Mouse (Mus musculus): ENCODE measurements at regions not wholly inside any gene's neighbourhood (a gene's known extent, or its start where the extent isn't known, plus 50 kb on each side); places are given as distances from the start of the nearest gene placed in this dataset.

DNA sequence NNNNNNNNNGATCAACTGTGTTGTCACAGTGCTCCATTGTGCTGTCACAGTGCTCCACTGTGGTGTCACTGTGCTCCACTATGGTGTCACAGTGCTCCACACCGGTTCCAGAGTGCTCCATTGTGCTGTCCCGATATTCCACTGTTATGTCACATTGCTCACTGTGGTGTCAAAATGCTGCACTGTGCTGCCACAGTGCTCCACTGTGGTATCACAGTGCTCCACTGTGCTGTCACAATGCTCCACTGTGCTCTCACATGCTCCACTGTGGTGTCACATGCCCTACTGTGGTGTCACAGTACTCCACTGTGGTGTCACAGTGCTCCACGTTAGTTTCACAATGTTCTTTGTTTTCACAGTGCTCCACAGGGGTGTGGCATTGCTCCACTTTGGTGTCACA, 359.3 kb upstream of the Olfr161 start:
- Histone ChIP-seq H3K9ac (ENCODE audit: low read length) (no peak overlapping the region), H3K4me2 (ENCODE audit: low read depth, low read length, severe bottlenecking) (no peak overlapping the region), H3K4me1 (replicated peaks; ENCODE audit: control insufficient read depth, insufficient read depth, low read length) (no peaks in the 10 kb centered on the region), H3K27me3 (ENCODE audit: control insufficient read depth, insufficient read depth, low read length) (no peaks in the 10 kb centered on the region), H3K27ac (ENCODE audit: low read depth, low read length) (no peak overlapping the region), H3K9me3 (ENCODE audit: control insufficient read depth, low read length) (peaks cover 50% of the 10 kb centered on the region), H3K36me3 (ENCODE audit: control insufficient read depth, insufficient read depth, low read length) (no peaks in the 10 kb centered on the region; the same call in 1 of the 2 replicates), H3K4me3 (ENCODE audit: low read depth, low read length) (no peak overlapping the region)
- WGBS: 70% methylated on average over 3 of the region's 3 CpGs
- ATAC-seq (replicated peaks; ENCODE audit: low FRiP score) (peak; percentile 64), DNase-seq (ENCODE audit: low spot score) (peak; percentile 55)

DNA sequence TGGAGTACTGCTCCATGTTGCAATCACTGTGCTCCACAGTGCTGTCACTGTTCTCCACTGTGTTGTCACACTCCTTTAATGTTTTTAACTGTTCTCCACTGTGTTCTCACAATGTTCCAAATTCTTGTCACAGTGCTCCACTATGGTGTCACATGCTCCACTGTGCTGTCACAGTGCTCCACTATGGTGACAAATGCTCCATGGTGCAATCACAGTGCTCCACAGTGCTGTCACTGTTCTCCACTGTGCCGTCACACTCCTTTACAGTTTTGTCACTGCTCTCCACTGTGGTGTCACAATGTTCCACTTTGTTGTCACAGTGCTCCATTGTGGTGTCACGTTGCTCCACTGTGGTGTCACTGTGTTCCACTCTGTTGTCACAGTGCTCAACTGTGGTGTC, 358.2 kb upstream of the Olfr161 start:
- DNase-seq (ENCODE audit: low spot score): peak; percentile 49
- no peak overlapping the region for H3K27ac ChIP-seq (ENCODE audit: low read depth, low read length)
- H3K27me3 ChIP-seq (ENCODE audit: control insufficient read depth, insufficient read depth, low read length): no peaks in the 10 kb centered on the region
- H3K9me3 ChIP-seq (ENCODE audit: control insufficient read depth, low read length): peaks cover 56% of the 10 kb centered on the region
- WGBS: 56% methylated on average over 2 of the region's 2 CpGs
- ATAC-seq (replicated peaks; ENCODE audit: low FRiP score): no peak
- no peak overlapping the region for H3K9ac ChIP-seq (ENCODE audit: low read length)
- no peak overlapping the region for H3K4me3 ChIP-seq (ENCODE audit: low read depth, low read length)
- no peak overlapping the region for H3K4me2 ChIP-seq (ENCODE audit: low read depth, low read length, severe bottlenecking)
- H3K4me1 ChIP-seq (replicated peaks; ENCODE audit: control insufficient read depth, insufficient read depth, low read length): no peaks in the 10 kb centered on the region
- H3K36me3 ChIP-seq (ENCODE audit: control insufficient read depth, insufficient read depth, low read length): no peaks in the 10 kb centered on the region; the same call in 1 of the 2 replicates

GRCm38 (mm10) chr16:3234063-3234462, 356.8 kb upstream of the Olfr161 start:
- H3K27me3 ChIP-seq (ENCODE audit: control insufficient read depth, insufficient read depth, low read length): no peaks in the 10 kb centered on the region
- no peaks in the 10 kb centered on the region; the same call in 1 of the 2 replicates for H3K36me3 ChIP-seq (ENCODE audit: control insufficient read depth, insufficient read depth, low read length)
- no peak overlapping the region for H3K27ac ChIP-seq (ENCODE audit: low read depth, low read length)
- H3K9me3 ChIP-seq (ENCODE audit: control insufficient read depth, low read length): peaks cover 67% of the 10 kb centered on the region
- H3K4me3 ChIP-seq (ENCODE audit: low read depth, low read length): no peak overlapping the region
- no peaks in the 10 kb centered on the region for H3K4me1 ChIP-seq (replicated peaks; ENCODE audit: control insufficient read depth, insufficient read depth, low read length)
- ATAC-seq (replicated peaks; ENCODE audit: low FRiP score) (peak; percentile 44), DNase-seq (ENCODE audit: low spot score) (no peak)
- H3K9ac ChIP-seq (ENCODE audit: low read length): no peak overlapping the region
- no peak overlapping the region for H3K4me2 ChIP-seq (ENCODE audit: low read depth, low read length, severe bottlenecking)
- WGBS: 52% methylated on average over 2 of the region's 2 CpGs

- Histone ChIP-seq H3K4me2 (ENCODE audit: low read depth, low read length, severe bottlenecking) (no peak overlapping the region), H3K9ac (ENCODE audit: low read length) (no peak overlapping the region), H3K27ac (ENCODE audit: low read depth, low read length) (no peak overlapping the region), H3K36me3 (ENCODE audit: control insufficient read depth, insufficient read depth, low read length) (no peaks in the 10 kb centered on the region), H3K4me1 (replicated peaks; ENCODE audit: control insufficient read depth, insufficient read depth, low read length) (no peaks in the 10 kb centered on the region), H3K4me3 (ENCODE audit: low read depth, low read length) (no peak overlapping the region), H3K9me3 (ENCODE audit: control insufficient read depth, low read length) (peaks cover 54% of the 10 kb centered on the region), H3K27me3 (ENCODE audit: control insufficient read depth, insufficient read depth, low read length) (no peaks in the 10 kb centered on the region)
- ATAC-seq (replicated peaks; ENCODE audit: low FRiP score): peak; percentile 25; the same call in 1 of the 2 replicates
- 68% methylated on average over 5 of the region's 5 CpGs for WGBS
- DNase-seq (ENCODE audit: low spot score): peak; percentile 53
Observed at GRCm38 (mm10) chr16:3240982-3241719, 349.7 kb upstream of the Olfr161 start.

DNA sequence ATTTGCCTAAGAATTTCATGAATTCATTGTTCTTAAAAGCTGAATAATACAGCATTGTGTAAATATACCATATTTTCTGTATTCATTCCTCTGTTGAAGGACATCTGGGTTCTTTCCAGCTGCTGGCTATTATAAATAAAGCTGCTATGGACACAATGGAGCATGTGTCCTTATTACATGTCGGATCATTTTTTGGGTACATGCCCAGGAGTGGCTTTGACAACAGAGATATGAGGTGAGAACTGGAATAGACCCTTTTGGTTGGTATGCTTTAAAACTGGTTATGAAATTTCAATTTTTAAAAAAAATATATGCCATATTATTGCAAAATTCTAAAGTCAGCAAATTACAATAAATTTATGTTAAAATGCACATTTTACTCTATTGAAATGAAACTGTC, 348.9 kb upstream of the Olfr161 start:
- no peak overlapping the region for H3K27ac ChIP-seq (ENCODE audit: low read depth, low read length)
- DNase-seq (ENCODE audit: low spot score) (no peak), ATAC-seq (replicated peaks; ENCODE audit: low FRiP score) (no peak)
- peaks cover 50% of the 10 kb centered on the region for H3K9me3 ChIP-seq (ENCODE audit: control insufficient read depth, low read length)
- WGBS: 63% methylated on average over 1 of the region's 1 CpGs
- no peak overlapping the region for H3K4me3 ChIP-seq (ENCODE audit: low read depth, low read length)
- H3K36me3 ChIP-seq (ENCODE audit: control insufficient read depth, insufficient read depth, low read length): no peaks in the 10 kb centered on the region
- H3K27me3 ChIP-seq (ENCODE audit: control insufficient read depth, insufficient read depth, low read length): no peaks in the 10 kb centered on the region
- H3K4me2 ChIP-seq (ENCODE audit: low read depth, low read length, severe bottlenecking): no peak overlapping the region
- H3K4me1 ChIP-seq (replicated peaks; ENCODE audit: control insufficient read depth, insufficient read depth, low read length): no peaks in the 10 kb centered on the region
- no peak overlapping the region for H3K9ac ChIP-seq (ENCODE audit: low read length)

GRCm38 (mm10) chr16:3246422-3246821, 344.4 kb upstream of the Olfr161 start:
- Histone ChIP-seq H3K4me2 (ENCODE audit: low read depth, low read length, severe bottlenecking) (no peak overlapping the region), H3K27me3 (ENCODE audit: control insufficient read depth, insufficient read depth, low read length) (no peaks in the 10 kb centered on the region), H3K36me3 (ENCODE audit: control insufficient read depth, insufficient read depth, low read length) (no peaks in the 10 kb centered on the region), H3K4me1 (replicated peaks; ENCODE audit: control insufficient read depth, insufficient read depth, low read length) (no peaks in the 10 kb centered on the region), H3K4me3 (ENCODE audit: low read depth, low read length) (no peak overlapping the region), H3K9ac (ENCODE audit: low read length) (no peak overlapping the region), H3K27ac (ENCODE audit: low read depth, low read length) (no peak overlapping the region), H3K9me3 (ENCODE audit: control insufficient read depth, low read length) (peaks cover 15% of the 10 kb centered on the region)
- DNase-seq (ENCODE audit: low spot score) (peak; percentile 49), ATAC-seq (replicated peaks; ENCODE audit: low FRiP score) (no peak; the same call in 1 of the 2 replicates)

DNA sequence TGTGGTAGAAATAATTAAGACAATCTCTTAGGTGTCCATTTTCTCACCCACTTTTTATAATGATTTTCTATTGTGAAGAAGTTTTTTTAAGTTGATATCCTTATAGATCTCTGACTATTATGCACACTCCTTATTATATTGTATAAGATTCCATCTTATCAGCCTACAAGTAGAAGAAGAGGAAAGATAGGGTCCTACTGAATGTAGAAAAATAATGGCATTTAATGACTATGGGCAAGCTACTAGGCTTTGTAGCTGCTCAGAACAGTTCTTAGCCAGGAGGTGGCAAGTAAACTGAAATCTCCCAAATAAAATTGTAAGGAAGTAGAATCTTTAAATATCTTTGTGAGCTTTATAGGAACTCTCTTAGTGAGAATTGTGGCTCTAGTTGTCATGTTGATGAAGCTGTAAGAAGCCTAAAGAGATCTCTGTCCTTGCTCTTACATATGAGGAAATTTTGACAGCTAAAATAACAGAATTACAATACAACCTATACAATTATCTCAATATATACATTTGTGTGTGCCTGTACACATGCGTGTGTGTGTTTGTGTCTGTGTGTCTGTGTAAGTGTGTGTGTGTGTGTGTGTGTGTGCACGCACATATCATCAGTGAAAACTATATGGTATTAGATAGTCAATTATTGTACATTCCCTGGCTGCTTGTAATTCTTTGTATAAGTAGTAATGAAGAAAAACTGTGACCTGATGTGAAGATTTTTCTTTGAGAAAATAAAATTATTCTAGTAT, 343.7 kb upstream of the Olfr161 start:
- Histone ChIP-seq H3K27me3 (ENCODE audit: control insufficient read depth, insufficient read depth, low read length) (no peaks in the 10 kb centered on the region), H3K4me2 (ENCODE audit: low read depth, low read length, severe bottlenecking) (no peak overlapping the region), H3K9ac (ENCODE audit: low read length) (no peak overlapping the region), H3K27ac (ENCODE audit: low read depth, low read length) (no peak overlapping the region), H3K9me3 (ENCODE audit: control insufficient read depth, low read length) (peaks cover 10% of the 10 kb centered on the region), H3K4me3 (ENCODE audit: low read depth, low read length) (no peak overlapping the region), H3K4me1 (replicated peaks; ENCODE audit: control insufficient read depth, insufficient read depth, low read length) (no peaks in the 10 kb centered on the region), H3K36me3 (ENCODE audit: control insufficient read depth, insufficient read depth, low read length) (no peaks in the 10 kb centered on the region)
- DNase-seq (ENCODE audit: low spot score) (no peak), ATAC-seq (replicated peaks; ENCODE audit: low FRiP score) (no peak; the same call in 1 of the 2 replicates)
- WGBS: 44% methylated on average over 2 of the region's 2 CpGs

DNA sequence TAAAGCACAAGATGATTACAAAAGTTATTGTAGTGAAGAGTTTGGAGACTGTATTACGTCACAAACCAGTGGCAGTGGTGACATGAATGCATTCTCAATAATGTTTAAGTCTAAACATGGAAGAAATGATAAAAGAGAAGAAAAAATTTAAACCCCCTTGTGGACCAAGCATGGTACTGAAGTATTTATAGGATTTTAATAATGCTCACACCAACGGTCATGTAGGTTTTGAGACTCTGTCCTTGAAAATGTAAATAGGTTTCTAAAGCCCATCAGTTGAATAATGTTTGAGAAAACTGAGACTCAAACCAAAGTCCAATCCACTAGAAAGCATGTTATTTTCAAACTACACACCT, 343.1 kb upstream of the Olfr161 start:
- ATAC-seq (replicated peaks; ENCODE audit: low FRiP score): no peak; the same call in 1 of the 2 replicates

More for the DNA sequence above, 343.1 kb upstream of the Olfr161 start:
- WGBS: 55% methylated on average over 2 of the region's 2 CpGs
- no peak overlapping the region for H3K27ac ChIP-seq (ENCODE audit: low read depth, low read length)
- no peaks in the 10 kb centered on the region for H3K36me3 ChIP-seq (ENCODE audit: control insufficient read depth, insufficient read depth, low read length)
- DNase-seq (ENCODE audit: low spot score): no peak
- H3K9me3 ChIP-seq (ENCODE audit: control insufficient read depth, low read length): peaks cover 10% of the 10 kb centered on the region
- no peak overlapping the region for H3K4me3 ChIP-seq (ENCODE audit: low read depth, low read length)
- no peaks in the 10 kb centered on the region for H3K27me3 ChIP-seq (ENCODE audit: control insufficient read depth, insufficient read depth, low read length)
- no peak overlapping the region for H3K4me2 ChIP-seq (ENCODE audit: low read depth, low read length, severe bottlenecking)
- no peak overlapping the region for H3K9ac ChIP-seq (ENCODE audit: low read length)
- no peaks in the 10 kb centered on the region for H3K4me1 ChIP-seq (replicated peaks; ENCODE audit: control insufficient read depth, insufficient read depth, low read length)

Data from forebrain, embryonic 11.5 days (tissue).